Mouse (Mus musculus) spleen, adult 12 weeks (tissue): ENCODE results near the gene Six2.

ENCODE experiments used
- DNase-seq: peaks from one replicate; pipeline ENCODE4 v3.0.0; 2022; ENCODE audit warnings: low spot score

Six2 gene

DNA sequence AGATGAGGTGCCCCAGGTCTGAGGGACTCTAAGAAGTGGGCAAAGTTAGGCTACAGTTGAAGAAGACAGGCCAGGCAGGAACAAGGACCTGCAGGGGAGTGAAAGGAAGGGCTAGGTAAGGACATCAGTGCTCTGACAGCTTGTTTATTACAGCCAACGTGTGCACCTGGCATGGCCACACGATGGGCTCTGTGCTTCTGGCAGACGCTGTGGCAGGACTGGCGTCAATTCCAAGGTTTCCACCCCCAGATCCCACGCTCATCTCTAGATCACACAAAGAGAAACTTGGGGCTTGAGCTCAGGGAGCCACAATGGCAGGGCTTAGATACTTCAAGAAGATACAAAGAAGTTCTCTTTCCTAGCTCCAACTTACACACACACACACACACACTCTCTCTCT is 26.6 kb downstream of the Six2 start:
- no peak for DNase-seq

DNA sequence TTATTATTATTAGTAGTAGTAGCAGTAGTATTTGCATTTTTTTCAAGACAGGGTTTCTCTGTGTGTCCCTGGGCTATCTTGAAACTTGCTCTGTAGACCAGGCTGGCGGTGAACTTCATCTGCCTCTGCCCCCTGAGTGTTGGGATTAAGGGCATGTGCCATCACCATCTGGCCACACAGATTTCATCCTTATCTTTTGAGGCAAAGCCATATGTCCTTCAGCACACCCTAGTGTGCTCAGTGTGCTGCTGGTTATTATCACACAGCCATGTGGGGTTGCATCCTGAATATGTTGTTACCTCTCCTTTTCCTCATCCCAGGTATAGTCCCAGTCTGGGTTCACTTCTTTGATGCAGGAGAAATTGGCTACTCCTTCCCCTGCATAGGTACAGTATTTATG is 28.1 kb downstream of the Six2 start:
- DNase-seq = no peak

GRCm38 (mm10) chr17:85645718-85646665 is 42.1 kb downstream of the Six2 start:
- DNase-seq = no peak

- DNase-seq = no peak
These were observed 42.8 kb downstream of the Six2 start for GRCm38 (mm10) chr17:85645312-85645711.

DNA sequence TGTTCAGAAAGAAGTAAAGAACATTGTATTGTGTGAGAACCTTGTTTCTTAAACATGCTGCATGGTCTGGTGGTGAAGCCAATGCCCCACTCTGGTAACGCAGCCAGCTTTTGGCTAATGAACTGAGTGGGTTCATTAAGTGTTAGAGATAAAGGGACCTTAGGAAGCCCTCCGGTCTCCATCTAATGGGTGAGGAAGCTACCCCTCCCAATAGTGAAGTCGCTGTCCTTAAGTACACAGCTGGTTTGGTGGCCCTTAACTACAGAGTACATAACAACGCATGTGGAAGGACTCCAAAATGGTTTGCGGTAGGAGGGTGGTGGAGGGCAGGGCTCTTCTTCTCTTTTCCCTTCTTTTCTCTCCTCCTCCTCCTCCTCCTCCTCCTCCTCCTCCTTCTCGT is 50.2 kb downstream of the Six2 start:
- no peak for DNase-seq
